Comparison of ENCODE assay signal across 14 mouse cellular contexts in the genomic region with DNA sequence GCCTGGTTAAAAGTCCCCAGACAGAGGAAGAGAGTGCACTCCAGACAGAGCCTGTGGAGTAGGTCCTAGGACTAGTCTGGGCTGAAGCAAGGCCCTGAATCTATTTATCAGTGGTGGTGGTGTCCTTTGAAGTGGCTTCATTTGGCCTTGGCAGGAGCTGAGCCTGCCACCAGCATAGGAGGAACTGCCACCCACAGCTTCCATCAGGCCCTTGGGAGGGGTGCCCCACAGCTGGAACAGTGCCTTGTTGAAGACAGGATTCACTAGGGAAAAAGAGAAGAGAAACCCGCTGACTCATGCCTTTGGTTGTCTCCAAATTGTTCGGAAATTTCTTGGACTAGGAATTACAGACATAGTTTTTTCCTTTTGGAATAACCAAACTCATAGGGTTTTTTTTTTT.
DNase-seq lines count a peak whose midpoint lies in the region; ATAC-seq and TF ChIP-seq lines count a peak whose summit lies in the region.
"Had no signal": no experiment of that assay in that cellular context is flagged by ENCODE, and none has a peak within 500 bp of the region (broad histone marks: within the 10 kb centered on the region; RNA-seq: fewer than 3 reads in every experiment).

No protein-coding gene starts in this region.

- no peak overlapping the region for H3K27ac ChIP-seq in gastrocnemius, adult 2 months
- H3K27ac ChIP-seq in hindbrain, postnatal 0 days: no peak overlapping the region
- H3K27ac ChIP-seq: limb, embryonic 15.5 days; midbrain, embryonic 12.5 days had no signal

- intact Hi-C loops in left cerebral cortex, postnatal 14 days (cut with DNase I): no loop called here
- intact Hi-C loops in gastrocnemius, adult 2 months (cut with DNase I): no loop called here
- intact Hi-C loops in left cerebral cortex, postnatal 4 days (cut with DNase I): no loop called here

- H3K4me2 ChIP-seq in hindbrain, postnatal 0 days (ENCODE audit: low read depth, low read length): no peak overlapping the region
- H3K4me2 ChIP-seq: limb, embryonic 15.5 days; midbrain, embryonic 12.5 days had no signal

- no peak for TF ChIP-seq CTCF in gastrocnemius, adult 2 months (IDR thresholded peaks at IDR 0.05)
- no peak for TF ChIP-seq CTCF in hindbrain, postnatal 0 days (IDR thresholded peaks at IDR 0.05; ENCODE audit: low read depth)

- H3K36me3 ChIP-seq in hindbrain, postnatal 0 days (ENCODE audit: insufficient read depth, low read length): no peaks in the 10 kb centered on the region
- H3K36me3 ChIP-seq: G1E; limb, embryonic 15.5 days; midbrain, embryonic 12.5 days had no signal

- no peak overlapping the region for H3K4me3 ChIP-seq in gastrocnemius, adult 2 months
- no peak overlapping the region for H3K4me3 ChIP-seq in hindbrain, postnatal 0 days (ENCODE audit: low read length)
- H3K4me3 ChIP-seq: erythroblast, embryonic 14.5 days; limb, embryonic 15.5 days; midbrain, embryonic 12.5 days had no signal

- no peaks in the 10 kb centered on the region for H3K9me3 ChIP-seq in hindbrain, postnatal 0 days (ENCODE audit: low read length)
- H3K9me3 ChIP-seq: G1E; limb, embryonic 15.5 days; midbrain, embryonic 12.5 days had no signal

- DNase-seq in left cerebral cortex, postnatal 14 days (ENCODE audit: low spot score in 2 of 2): peak; percentile 2 to 3
- no peak for DNase-seq in left cerebral cortex, adult 11 months (ENCODE audit: low spot score)
- peak; percentile 87 to 91 for DNase-seq in adrenal gland, adult (ENCODE audit: inconsistent age in 2 of 2, low spot score in 1 of 2)
- DNase-seq in gastrocnemius, adult 2 months: peak; percentile 24
- peak; percentile 15 for DNase-seq in lung, postnatal 25 days (ENCODE audit: low spot score)
- no peak for DNase-seq in hindbrain, postnatal 0 days (ENCODE audit: low spot score)
- DNase-seq in left cerebral cortex, postnatal 4 days: no peak
- no peak for DNase-seq in spleen, postnatal 4 days (ENCODE audit: low spot score in 2 of 2)
- DNase-seq: kidney, postnatal 25 days; retina, postnatal 1 day had no signal

- no peak overlapping the region for H3K9ac ChIP-seq in hindbrain, postnatal 0 days (replicated peaks; ENCODE audit: low read length)
- H3K9ac ChIP-seq: limb, embryonic 15.5 days; midbrain, embryonic 12.5 days had no signal

- H3K27me3 ChIP-seq in hindbrain, postnatal 0 days (ENCODE audit: insufficient read depth, low read length): no peaks in the 10 kb centered on the region
- H3K27me3 ChIP-seq: limb, embryonic 15.5 days; midbrain, embryonic 12.5 days had no signal

- no peak for ATAC-seq in hindbrain, postnatal 0 days

- no peaks in the 10 kb centered on the region for H3K4me1 ChIP-seq in hindbrain, postnatal 0 days (ENCODE audit: insufficient read depth, low read length)
- H3K4me1 ChIP-seq: limb, embryonic 15.5 days; midbrain, embryonic 12.5 days had no signal

- 93% methylated on average over 2 of the region's 2 CpGs for WGBS in hindbrain, postnatal 0 days

Comparison
In these comparisons a context has a peak if more than half of its experiments do, and no peak if none do; other contexts are left out.
1. DNase-seq: peak in left cerebral cortex, postnatal 14 days (2 of 2), adrenal gland, adult (2 of 2), gastrocnemius, adult 2 months (single experiment) and lung, postnatal 25 days (single experiment); none in left cerebral cortex, adult 11 months (single experiment), hindbrain, postnatal 0 days (single experiment), left cerebral cortex, postnatal 4 days (single experiment) and spleen, postnatal 4 days (0 of 2).